13 mouse cellular contexts compared by ENCODE assay signal in genomic region chr8:90832576-90833289, GRCm38 (mm10). TPM values are rescaled to one million over a fixed set of nuclear protein-coding genes. Genes with fewer than 3 reads are reported as not detected.
DNase-seq lines count a peak whose midpoint lies in the region; ATAC-seq and TF ChIP-seq lines count a peak whose summit lies in the region.
"Had no signal": no experiment of that assay in that cellular context is flagged by ENCODE, and none has a peak within 500 bp of the region (broad histone marks: within the 10 kb centered on the region; RNA-seq: fewer than 3 reads in every experiment).

No protein-coding gene starts in this region.

- DNase-seq in adrenal gland, adult (ENCODE audit: inconsistent age in 2 of 2, low spot score in 1 of 2) = peak; percentile 45 to 87
- DNase-seq in adrenal gland, adult 18-20 months (ENCODE audit: low spot score in 2 of 2) = no peak
- DNase-seq in kidney, adult 9 months = peak; percentile 77
- peak; percentile 38 for DNase-seq in embryo, embryonic 11 days
- peak; percentile 22 for DNase-seq in yolk sac, embryonic 10.5 days (ENCODE audit: low spot score)
- no peak for DNase-seq in urinary bladder, adult 18-20 months (ENCODE audit: low spot score in 2 of 2)
- no peak for DNase-seq in forebrain, postnatal 0 days
- DNase-seq: right cerebral cortex, postnatal 25 days had no signal

- no peak for ATAC-seq in kidney, embryonic 14.5 days (ENCODE audit: low FRiP score, low TSS enrichment)
- no peak for ATAC-seq in forebrain, postnatal 0 days

- H3K9ac ChIP-seq in kidney, embryonic 14.5 days (ENCODE audit: low read depth, low read length) = no peak overlapping the region
- H3K9ac ChIP-seq in forebrain, postnatal 0 days = no peak overlapping the region
- H3K9ac ChIP-seq: liver, embryonic 14.5 days had no signal

- H3K4me3 ChIP-seq in kidney, embryonic 14.5 days (ENCODE audit: low read length) = no peak overlapping the region
- H3K4me3 ChIP-seq in forebrain, postnatal 0 days (ENCODE audit: low read depth, low read length) = no peak overlapping the region
- H3K4me3 ChIP-seq: erythroblast, embryonic 14.5 days; layer of hippocampus, adult 2 months had no signal

- WGBS in kidney, embryonic 14.5 days = 50% methylated on average over 5 of the region's 5 CpGs
- WGBS in forebrain, postnatal 0 days = 56% methylated on average over 5 of the region's 5 CpGs

- H3K4me1 ChIP-seq in kidney, embryonic 14.5 days (ENCODE audit: control insufficient read depth, insufficient read depth, low read length) = peaks cover 9% of the 10 kb centered on the region; the same call in 1 of the 2 replicates
- H3K4me1 ChIP-seq in forebrain, postnatal 0 days (ENCODE audit: insufficient read depth) = peaks cover 4% of the 10 kb centered on the region; the same call in 1 of the 2 replicates

- TF ChIP-seq CTCF in forebrain, postnatal 0 days (IDR thresholded peaks at IDR 0.05; ENCODE audit: low read depth) = no peak

- H3K36me3 ChIP-seq in kidney, embryonic 14.5 days (ENCODE audit: control insufficient read depth, insufficient read depth, low read length) = no peaks in the 10 kb centered on the region
- no peaks in the 10 kb centered on the region for H3K36me3 ChIP-seq in forebrain, postnatal 0 days (ENCODE audit: insufficient read depth)

- no peak overlapping the region for H3K4me2 ChIP-seq in kidney, embryonic 14.5 days (replicated peaks; ENCODE audit: low read depth, low read length)
- no peak overlapping the region for H3K4me2 ChIP-seq in forebrain, postnatal 0 days (ENCODE audit: low read depth)

- H3K27me3 ChIP-seq in kidney, embryonic 14.5 days (ENCODE audit: control insufficient read depth, insufficient read depth, low read length) = no peaks in the 10 kb centered on the region
- H3K27me3 ChIP-seq in forebrain, postnatal 0 days (ENCODE audit: insufficient read depth, low read length) = no peaks in the 10 kb centered on the region

- H3K27ac ChIP-seq in kidney, embryonic 14.5 days (ENCODE audit: low read depth, low read length) = no peak overlapping the region
- H3K27ac ChIP-seq in forebrain, postnatal 0 days (ENCODE audit: low read depth, low read length) = no peak overlapping the region
- H3K27ac ChIP-seq: layer of hippocampus, adult 2 months; liver, embryonic 14.5 days had no signal

- no peaks in the 10 kb centered on the region for H3K9me3 ChIP-seq in kidney, embryonic 14.5 days (ENCODE audit: control insufficient read depth, low read length)
- no peaks in the 10 kb centered on the region for H3K9me3 ChIP-seq in forebrain, postnatal 0 days (ENCODE audit: low read length)

RNA-seq across cellular contexts. Expression of gene Chd9, which starts 4.6 kb away (rescaled TPM):
- 10 to 100 TPM; 66.8 to 77.4 TPM for total RNA-seq in adrenal gland, adult 18-20 months (2021)
- polyA plus RNA-seq in kidney, embryonic 14.5 days (2014; fragmentation: Nextera tagmentation; extraction: Ambion mirVana) = 61.6 and 70.1 TPM in 2 replicates
- 49.5 and 74.5 TPM in 2 replicates for total RNA-seq in forebrain, postnatal 0 days (2014; rRNA removed)
- 48.4 and 73.6 TPM in 2 replicates for polyA plus RNA-seq in forebrain, postnatal 0 days (2015; fragmentation: Nextera tagmentation; extraction: Ambion mirVana)

RNA-seq across cellular contexts. Expression of gene Gm19935, which starts 15.5 kb away (rescaled TPM):
- total RNA-seq in adrenal gland, adult 18-20 months (2021) = not detected
- not detected in 2 replicates for polyA plus RNA-seq in kidney, embryonic 14.5 days (2014; fragmentation: Nextera tagmentation; extraction: Ambion mirVana)
- total RNA-seq in forebrain, postnatal 0 days (2014; rRNA removed) = 2.5 and 5.0 TPM in 2 replicates
- 2.9 and 4.6 TPM in 2 replicates for polyA plus RNA-seq in forebrain, postnatal 0 days (2015; fragmentation: Nextera tagmentation; extraction: Ambion mirVana)
- polyA plus RNA-seq: erythroblast, embryonic 14.5 days; heart, embryonic 14.5 days; liver, embryonic 14.5 days had no signal

Comparison
In these comparisons a context has a peak if more than half of its experiments do, and no peak if none do; other contexts are left out.
1. DNase-seq: peak in adrenal gland, adult (2 of 2), kidney, adult 9 months (single experiment), embryo, embryonic 11 days (single experiment) and yolk sac, embryonic 10.5 days (single experiment); none in adrenal gland, adult 18-20 months (0 of 2), urinary bladder, adult 18-20 months (0 of 2) and forebrain, postnatal 0 days (single experiment).